Mouse (Mus musculus) G1E (cell line): ENCODE measurements around the gene Creb3.

ENCODE experiments used
- CTCF ChIP-seq: IDR thresholded peaks from 2 replicates; pipeline ENCODE4 v1.5.1; 2012; ENCODE audit warnings: low read depth, low read length, inconsistent platforms, mixed read lengths
- GATA1 ChIP-seq: IDR thresholded peaks from 2 replicates; pipeline ENCODE4 v1.6.1; 2012; ENCODE audit warnings: borderline replicate concordance, low read length, inconsistent platforms, mixed read lengths
- TAL1 ChIP-seq: conservative IDR thresholded peaks from 2 replicates; pipeline ENCODE4 v1.6.1; 2012; ENCODE audit warnings: low read depth, low read length, inconsistent platforms, mixed read lengths

DNA sequence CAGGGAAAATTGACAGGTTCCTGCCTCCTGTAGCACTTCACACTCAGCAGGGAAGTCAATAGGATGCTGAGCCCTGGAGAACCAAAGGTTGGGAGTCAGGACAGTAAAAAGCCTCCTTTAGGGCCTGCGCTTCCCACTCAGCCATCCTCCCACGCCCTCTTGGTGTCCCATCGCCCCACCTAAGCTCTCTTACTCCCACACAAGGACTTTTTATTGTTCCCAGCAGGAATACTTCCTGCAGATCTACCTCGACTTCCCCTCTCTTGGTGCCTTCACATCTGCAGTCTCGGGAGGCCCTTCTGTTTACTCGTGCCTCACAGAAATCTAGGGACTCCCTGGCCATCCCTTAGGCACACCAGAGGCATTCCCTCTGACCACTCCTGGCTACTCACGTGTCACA lies 21.3 kb downstream of the Creb3 start:
- TF ChIP-seq CTCF: no peak
- TF ChIP-seq TAL1: no peak
- TF ChIP-seq GATA1: no peak
